Mouse (Mus musculus) kidney, adult 2 months (tissue): ENCODE measurements around the gene Prim2. TPM values are rescaled to one million over a fixed set of nuclear protein-coding genes. Genes with fewer than 3 reads are reported as not detected.
"Not testable (repeated sequence)": the region's sequence is repeated elsewhere in the genome, so short reads cannot be mapped to it uniquely, and the experiment has no call there.

Experiments
- DNase-seq: peaks from one replicate; pipeline ENCODE4 v3.0.0; 2021
- H3K27ac ChIP-seq: fragments of 200-500 bp; 2 replicates; pipeline ENCODE4 v1.5.1; 2012; ENCODE audit warnings: low read depth, low read length, control low read depth, inconsistent platforms; ENCODE audit not compliant: insufficient read depth
- H3K27me3 ChIP-seq: fragments of 200-500 bp; replicated peaks from 2 replicates; pipeline ENCODE4 v1.6.1; 2012; ENCODE audit warnings: mild to moderate bottlenecking, moderate library complexity, low read length, inconsistent platforms; ENCODE audit not compliant: control insufficient read depth, insufficient read depth
- H3K36me3 ChIP-seq: fragments of 200-500 bp; 2 replicates; pipeline ENCODE4 v1.6.1; 2012; ENCODE audit warnings: mild to moderate bottlenecking, moderate library complexity, low read length, inconsistent platforms; ENCODE audit not compliant: control insufficient read depth, insufficient read depth
- H3K4me1 ChIP-seq: fragments of 200-500 bp; 2 replicates; pipeline ENCODE4 v1.6.1; 2011; ENCODE audit warnings: low read length; ENCODE audit not compliant: control insufficient read depth, insufficient read depth
- H3K4me3 ChIP-seq: fragments of 200-500 bp; 2 replicates; pipeline ENCODE4 v1.5.1; 2011; ENCODE audit warnings: mild to moderate bottlenecking, low read depth, low read length, control low read depth; ENCODE audit not compliant: insufficient read depth
- CTCF ChIP-seq: fragments of 200-500 bp; conservative IDR thresholded peaks from 2 replicates; pipeline ENCODE4 v1.5.1; 2011; ENCODE audit warnings: low read depth, mild to moderate bottlenecking, control low read depth, low read length, moderate library complexity, mixed read lengths; ENCODE audit not compliant: insufficient read depth, insufficient read length
- POLR2A ChIP-seq: fragments of 200-500 bp; IDR thresholded peaks from one replicate; pipeline ENCODE4 v1.6.1; 2011; ENCODE audit warnings: low read depth, low read length, control low read depth
- WGBS: fragments of 180-500 bp; shearing (Covaris S2); methylation state at CpG from one replicate; pipeline ENCODE4 v1.1.7; 2018; 5-methylcytosine and 5-hydroxymethylcytosine counted together
- polyA plus RNA-seq: library from polyadenylated mRNA; depleted of rRNA; stranded (reverse); fragments of >200 nt; gene quantifications from 2 replicates; pipeline ENCODE4 v1.2.3, GENCODE M21; 2012

Prim2 gene
- polyA plus RNA-seq, 1 experiment: 2.9 TPM

- no peak for DNase-seq
- H3K36me3 ChIP-seq: no peaks in the 10 kb centered on the region; the same call in 1 of the 2 replicates
- TF ChIP-seq CTCF: no peak
- no peak for TF ChIP-seq POLR2A
- H3K27ac ChIP-seq: no peak overlapping the region
- H3K4me3 ChIP-seq: no peak overlapping the region
- WGBS: 76% methylated on average over 6 of the region's 6 CpGs
- H3K27me3 ChIP-seq: no peaks in the 10 kb centered on the region
- H3K4me1 ChIP-seq: no peaks in the 10 kb centered on the region
These were observed 41.8 kb downstream of the Prim2 start for GRCm38 (mm10) chr1:33627803-33628202.

- 88% methylated on average over 2 of the region's 2 CpGs for WGBS
- TF ChIP-seq POLR2A (no peak), CTCF (no peak)
- H3K27me3 ChIP-seq: no peaks in the 10 kb centered on the region
- no peak overlapping the region for H3K4me3 ChIP-seq
- no peaks in the 10 kb centered on the region for H3K4me1 ChIP-seq
- DNase-seq: no peak
- no peaks in the 10 kb centered on the region; the same call in 1 of the 2 replicates for H3K36me3 ChIP-seq
- no peak overlapping the region for H3K27ac ChIP-seq
These were observed 42.5 kb downstream of the Prim2 start for GRCm38 (mm10) chr1:33627070-33627469.

GRCm38 (mm10) chr1:33624900-33625299, 44.7 kb downstream of the Prim2 start:
- no peaks in the 10 kb centered on the region; the same call in 1 of the 2 replicates for H3K36me3 ChIP-seq
- H3K27ac ChIP-seq: no peak overlapping the region
- DNase-seq: no peak
- H3K4me3 ChIP-seq: no peak overlapping the region
- no peaks in the 10 kb centered on the region for H3K27me3 ChIP-seq
- 98% methylated on average over 6 of the region's 6 CpGs for WGBS
- no peaks in the 10 kb centered on the region for H3K4me1 ChIP-seq
- TF ChIP-seq CTCF (no peak), POLR2A (no peak)

GRCm38 (mm10) chr1:33624441-33624840, 45.2 kb downstream of the Prim2 start:
- no peak for TF ChIP-seq POLR2A
- no peak for TF ChIP-seq CTCF
- WGBS: 83% methylated on average over 4 of the region's 4 CpGs
- DNase-seq: no peak
- Histone ChIP-seq H3K27ac (no peak overlapping the region), H3K27me3 (no peaks in the 10 kb centered on the region), H3K36me3 (no peaks in the 10 kb centered on the region; the same call in 1 of the 2 replicates), H3K4me1 (no peaks in the 10 kb centered on the region), H3K4me3 (no peak overlapping the region)

GRCm38 (mm10) chr1:33621791-33622190, 47.8 kb downstream of the Prim2 start:
- Histone ChIP-seq H3K36me3 (no peaks in the 10 kb centered on the region; the same call in 1 of the 2 replicates), H3K4me3 (no peak overlapping the region), H3K4me1 (no peaks in the 10 kb centered on the region), H3K27me3 (no peaks in the 10 kb centered on the region), H3K27ac (no peak overlapping the region)
- DNase-seq: no peak
- WGBS: 91% methylated on average over 10 of the region's 10 CpGs
- no peak for TF ChIP-seq CTCF
- no peak for TF ChIP-seq POLR2A

- 93% methylated on average over 9 of the region's 9 CpGs for WGBS
- DNase-seq: no peak
- H3K4me1 ChIP-seq: no peaks in the 10 kb centered on the region
- H3K27ac ChIP-seq: no peak overlapping the region
- TF ChIP-seq CTCF (no peak), POLR2A (no peak)
- H3K36me3 ChIP-seq: no peaks in the 10 kb centered on the region
- no peaks in the 10 kb centered on the region for H3K27me3 ChIP-seq
- H3K4me3 ChIP-seq: no peak overlapping the region
These were observed 49.4 kb downstream of the Prim2 start for GRCm38 (mm10) chr1:33620091-33620788.

GRCm38 (mm10) chr1:33616642-33617041, 53.0 kb downstream of the Prim2 start:
- not testable (repeated sequence) for DNase-seq, H3K4me1 ChIP-seq, H3K27ac ChIP-seq, H3K4me3 ChIP-seq, H3K27me3 ChIP-seq, H3K36me3 ChIP-seq
- 97% methylated on average over 6 of the region's 6 CpGs for WGBS

- TF ChIP-seq POLR2A (no peak), CTCF (no peak)
These were observed 57.5 kb downstream of the Prim2 start for GRCm38 (mm10) chr1:33612100-33612499.

More at GRCm38 (mm10) chr1:33612100-33612499, 57.5 kb downstream of the Prim2 start:
- Histone ChIP-seq H3K4me1 (no peaks in the 10 kb centered on the region), H3K27me3 (no peaks in the 10 kb centered on the region), H3K4me3 (no peak overlapping the region), H3K36me3 (no peaks in the 10 kb centered on the region), H3K27ac (no peak overlapping the region)
- DNase-seq: no peak
- WGBS: 69% methylated on average over 1 of the region's 1 CpGs
